Mouse (Mus musculus) forebrain, embryonic 13.5 days (tissue): ENCODE data around the gene Creb1. TPM values are rescaled to one million over a fixed set of nuclear protein-coding genes. Genes with fewer than 3 reads are reported as not detected.

Source experiments
- ATAC-seq: fragments of 200-750 bp; cut with Nextera tagmentation; 2 replicates; pipeline ENCODE4 v1.8.0; 2017
- H3K27ac ChIP-seq: fragments of 300-500 bp; sonication (generic); 2 replicates; pipeline ENCODE4 v1.5.1; 2015; ENCODE audit warnings: inconsistent platforms, mild to moderate bottlenecking, moderate library complexity
- H3K27me3 ChIP-seq: fragments of 300-500 bp; sonication (generic); 2 replicates; pipeline ENCODE4 v1.6.1; 2015; ENCODE audit warnings: mild to moderate bottlenecking, inconsistent platforms
- H3K36me3 ChIP-seq: fragments of 300-500 bp; sonication (generic); 2 replicates; pipeline ENCODE4 v1.6.1; 2015; ENCODE audit warnings: mild to moderate bottlenecking, inconsistent platforms; ENCODE audit not compliant: poor library complexity, severe bottlenecking
- H3K4me1 ChIP-seq: fragments of 300-500 bp; sonication (generic); 2 replicates; pipeline ENCODE4 v1.6.1; 2015; ENCODE audit warnings: inconsistent platforms
- H3K4me2 ChIP-seq: fragments of 300-500 bp; sonication (generic); 2 replicates; pipeline ENCODE4 v1.6.1; 2015; ENCODE audit warnings: inconsistent platforms, mild to moderate bottlenecking, moderate library complexity
- H3K4me3 ChIP-seq: fragments of 300-500 bp; sonication (generic); 2 replicates; pipeline ENCODE4 v1.5.1; 2015; ENCODE audit warnings: mild to moderate bottlenecking, inconsistent platforms
- H3K9ac ChIP-seq: fragments of 300-500 bp; sonication (generic); 2 replicates; pipeline ENCODE4 v1.6.1; 2015; ENCODE audit warnings: mild to moderate bottlenecking, inconsistent platforms
- H3K9me3 ChIP-seq: fragments of 300-500 bp; sonication (generic); replicated peaks from 2 replicates; pipeline ENCODE4 v1.6.1; 2016; ENCODE audit warnings: inconsistent platforms
- WGBS: fragments of 180-500 bp; shearing (Covaris S2); methylation state at CpG from one replicate; pipeline ENCODE4 v1.1.7; 2015; 5-methylcytosine and 5-hydroxymethylcytosine counted together
- polyA plus RNA-seq: library from polyadenylated mRNA; unstranded; fragments of >200 nt; fragmentation: Nextera tagmentation; extraction: Ambion mirVana; gene quantifications from 2 replicates; pipeline ENCODE4 v1.2.1, GENCODE M21; 2015

Creb1 gene
- polyA plus RNA-seq, 1 experiment from 2014 or later = 44.8 TPM

GRCm38 (mm10) chr1:64522637-64523036, 9.8 kb upstream of the Creb1 start:
- no peak overlapping the region for H3K9ac ChIP-seq
- ATAC-seq = no peak
- H3K27me3 ChIP-seq = no peaks in the 10 kb centered on the region
- H3K4me2 ChIP-seq = no peak overlapping the region
- no peaks in the 10 kb centered on the region for H3K9me3 ChIP-seq
- 91% methylated on average over 6 of the region's 6 CpGs for WGBS
- no peak overlapping the region for H3K27ac ChIP-seq
- no peaks in the 10 kb centered on the region for H3K36me3 ChIP-seq
- no peaks in the 10 kb centered on the region for H3K4me1 ChIP-seq
- no peak overlapping the region for H3K4me3 ChIP-seq

GRCm38 (mm10) chr1:64523117-64523516, 9.3 kb upstream of the Creb1 start:
- 73% methylated on average over 1 of the region's 1 CpGs for whole genome bisulfite sequencing
- Histone ChIP-seq H3K4me2 (no peak overlapping the region), H3K9me3 (no peaks in the 10 kb centered on the region), H3K36me3 (no peaks in the 10 kb centered on the region), H3K27ac (no peak overlapping the region), H3K4me3 (no peak overlapping the region), H3K27me3 (no peaks in the 10 kb centered on the region), H3K4me1 (no peaks in the 10 kb centered on the region), H3K9ac (no peak overlapping the region)
- no peak for ATAC-seq

GRCm38 (mm10) chr1:64524661-64525060, 7.8 kb upstream of the Creb1 start:
- 85% methylated on average over 2 of the region's 2 CpGs for WGBS
- Histone ChIP-seq H3K27me3 (no peaks in the 10 kb centered on the region), H3K4me2 (no peak overlapping the region), H3K4me3 (no peak overlapping the region), H3K9ac (no peak overlapping the region), H3K27ac (no peak overlapping the region), H3K4me1 (no peaks in the 10 kb centered on the region), H3K9me3 (0 out of 2 replicates have a peak, but pooled peaks cover 3% of the 10 kb centered on the region), H3K36me3 (no peaks in the 10 kb centered on the region)
- ATAC-seq = no peak

DNA sequence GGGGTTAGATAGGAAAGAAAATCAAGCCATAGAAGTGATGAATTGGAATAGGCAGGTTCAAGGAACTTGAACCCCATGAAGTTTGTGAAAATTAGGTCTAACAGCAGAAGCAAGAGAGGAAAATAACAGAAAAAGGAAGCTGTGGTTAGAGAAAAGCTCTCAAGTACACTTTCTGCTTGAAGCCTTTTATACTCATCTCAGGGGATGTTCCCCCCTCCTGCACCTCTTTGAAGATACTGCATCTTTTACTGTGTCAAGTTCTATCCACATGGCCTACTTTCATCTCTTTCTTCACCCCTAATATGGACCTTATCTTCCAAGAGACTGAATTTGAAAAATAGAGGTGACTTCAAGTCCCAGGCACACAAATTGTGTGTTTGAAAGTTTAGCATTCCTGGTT, 4.8 kb upstream of the Creb1 start:
- H3K36me3 ChIP-seq = no peaks in the 10 kb centered on the region
- 0 out of 2 replicates have a peak, but pooled peaks cover 3% of the 10 kb centered on the region for H3K9me3 ChIP-seq
- peaks cover 10% of the 10 kb centered on the region for H3K4me1 ChIP-seq
- H3K27me3 ChIP-seq = no peaks in the 10 kb centered on the region
- H3K4me2 ChIP-seq = no peak overlapping the region
- ATAC-seq = no peak
- H3K9ac ChIP-seq = no peak overlapping the region
- no peak overlapping the region for H3K4me3 ChIP-seq
- no peak overlapping the region for H3K27ac ChIP-seq

DNA sequence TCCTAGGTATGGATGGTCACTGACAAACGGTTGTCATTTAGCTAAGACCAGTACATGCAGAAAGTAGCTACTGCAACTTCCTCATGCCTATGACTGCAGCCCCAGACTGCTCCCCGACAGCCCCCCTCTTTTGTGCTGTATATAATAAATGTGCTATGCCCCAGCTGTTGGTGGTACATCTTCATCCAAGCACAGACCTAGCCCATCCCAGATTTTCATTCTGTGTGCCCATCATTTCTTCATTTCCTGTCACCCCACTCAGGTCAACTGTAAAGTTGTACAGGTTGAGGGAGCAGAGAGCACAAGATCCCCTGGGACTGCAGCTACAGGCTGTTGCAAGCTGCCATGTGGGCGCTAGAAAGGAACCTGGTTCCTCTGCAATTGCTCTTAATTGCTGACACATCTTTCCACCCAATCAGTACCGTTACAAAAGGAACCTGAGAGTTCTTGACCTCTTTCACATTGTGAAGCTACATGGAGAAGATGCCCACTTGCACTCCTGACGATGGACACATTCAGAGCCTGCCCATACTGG, 2.6 kb upstream of the Creb1 start:
- Histone ChIP-seq H3K36me3 (no peaks in the 10 kb centered on the region), H3K9ac (no peak overlapping the region), H3K4me2 (no peak overlapping the region), H3K4me3 (no peak overlapping the region), H3K27me3 (no peaks in the 10 kb centered on the region), H3K27ac (no peak overlapping the region), H3K9me3 (0 out of 2 replicates have a peak, but pooled peaks cover 3% of the 10 kb centered on the region), H3K4me1 (peaks cover 18% of the 10 kb centered on the region)
- no peak for ATAC-seq
- 84% methylated on average over 5 of the region's 5 CpGs for WGBS

DNA sequence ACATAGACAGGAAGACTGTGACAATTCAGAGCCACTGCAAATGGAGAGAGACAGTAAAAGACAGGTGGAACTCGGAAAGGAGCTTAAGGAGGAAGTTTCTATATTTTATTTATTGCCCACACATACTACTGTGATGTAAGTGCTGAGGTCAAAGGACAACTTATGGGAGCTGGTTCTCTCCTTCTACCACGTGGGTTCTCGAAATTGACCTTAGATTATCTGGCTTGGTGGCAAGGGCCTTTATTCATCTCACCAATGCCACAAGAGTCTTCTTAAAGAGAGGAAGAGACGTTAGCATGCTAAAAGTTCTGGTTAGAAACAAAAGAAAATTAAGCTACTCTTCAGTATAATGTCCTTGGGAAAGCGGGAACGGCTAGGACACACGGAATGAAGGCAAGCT, 897 bp upstream of the Creb1 start:
- H3K27ac ChIP-seq = no peak overlapping the region

GRCm38 (mm10) chr1:64532067-64532523, 350 bp upstream of the Creb1 start:
- peak; percentile 70 for ATAC-seq
- 0% methylated on average over 34 of the region's 34 CpGs for WGBS

More for the DNA sequence above, 897 bp upstream of the Creb1 start:
- WGBS = 20% methylated on average over 7 of the region's 7 CpGs
- no peaks in the 10 kb centered on the region for H3K27me3 ChIP-seq
- peak overlapping the region; percentile 87 for H3K9ac ChIP-seq
- 0 out of 2 replicates have a peak, but pooled peaks cover 2% of the 10 kb centered on the region for H3K36me3 ChIP-seq
- 0 out of 2 replicates have a peak, but pooled peaks cover 3% of the 10 kb centered on the region for H3K9me3 ChIP-seq
- ATAC-seq = no peak
- H3K4me1 ChIP-seq = peaks cover 34% of the 10 kb centered on the region
- peak overlapping the region; percentile 90 for H3K4me3 ChIP-seq
- H3K4me2 ChIP-seq = peak overlapping the region; percentile 78

DNA sequence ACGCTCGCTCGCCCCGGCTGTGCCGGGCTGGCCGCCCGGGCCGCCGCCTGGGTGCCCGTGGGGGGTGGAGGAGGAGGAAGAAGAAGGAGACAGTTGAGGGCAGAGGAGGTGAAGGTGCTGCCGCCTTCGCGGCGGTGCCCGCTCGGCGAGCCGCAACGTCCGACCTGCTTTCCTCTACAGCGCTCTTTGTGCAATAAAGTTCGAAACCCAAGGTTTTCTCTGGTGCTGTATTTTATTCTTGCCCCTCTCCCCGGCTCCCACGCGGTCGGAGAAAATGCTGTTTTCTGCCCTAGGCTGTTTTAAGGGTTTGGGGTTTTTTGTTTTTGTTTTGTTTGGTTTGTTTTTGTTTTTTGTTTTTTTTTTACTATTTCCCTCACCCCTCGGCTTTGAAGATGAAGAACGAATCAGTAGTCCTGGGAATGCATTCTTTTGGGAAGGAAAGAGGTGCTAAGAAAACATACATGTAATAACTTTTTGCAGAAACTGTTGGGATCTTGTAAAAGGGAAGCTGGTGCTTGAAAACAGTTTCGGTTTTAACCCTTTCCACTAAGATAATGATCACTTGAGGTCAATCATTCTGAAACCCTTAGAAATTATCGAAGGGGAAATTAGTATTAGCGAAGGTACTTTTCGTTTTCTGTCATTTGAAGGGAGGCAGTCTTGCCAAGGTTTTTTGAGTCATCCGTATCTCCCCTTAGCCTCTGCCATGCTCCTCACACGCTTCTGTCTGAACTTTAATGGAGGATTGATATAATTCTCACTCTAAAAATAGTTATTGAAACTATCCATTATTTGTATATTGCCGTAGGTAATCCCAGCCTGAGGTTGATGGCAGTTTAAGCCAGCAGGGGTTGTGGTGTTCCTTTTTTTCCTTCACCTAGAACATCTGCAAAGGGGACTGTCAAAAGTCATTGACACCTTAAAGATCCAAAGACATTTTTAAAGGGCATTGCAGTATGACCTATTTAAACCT, 1.3 kb downstream of the Creb1 start:
- ATAC-seq = no peak

More at GRCm38 (mm10) chr1:64532067-64532523, 350 bp upstream of the Creb1 start:
- Histone ChIP-seq H3K4me1 (peaks cover 34% of the 10 kb centered on the region), H3K27me3 (no peaks in the 10 kb centered on the region), H3K4me2 (peak overlapping the region; percentile 78), H3K9ac (peak overlapping the region; percentile 87), H3K36me3 (0 out of 2 replicates have a peak, but pooled peaks cover 2% of the 10 kb centered on the region), H3K4me3 (peak overlapping the region; percentile 90), H3K9me3 (0 out of 2 replicates have a peak, but pooled peaks cover 3% of the 10 kb centered on the region), H3K27ac (peak overlapping the region; percentile 100)

DNA sequence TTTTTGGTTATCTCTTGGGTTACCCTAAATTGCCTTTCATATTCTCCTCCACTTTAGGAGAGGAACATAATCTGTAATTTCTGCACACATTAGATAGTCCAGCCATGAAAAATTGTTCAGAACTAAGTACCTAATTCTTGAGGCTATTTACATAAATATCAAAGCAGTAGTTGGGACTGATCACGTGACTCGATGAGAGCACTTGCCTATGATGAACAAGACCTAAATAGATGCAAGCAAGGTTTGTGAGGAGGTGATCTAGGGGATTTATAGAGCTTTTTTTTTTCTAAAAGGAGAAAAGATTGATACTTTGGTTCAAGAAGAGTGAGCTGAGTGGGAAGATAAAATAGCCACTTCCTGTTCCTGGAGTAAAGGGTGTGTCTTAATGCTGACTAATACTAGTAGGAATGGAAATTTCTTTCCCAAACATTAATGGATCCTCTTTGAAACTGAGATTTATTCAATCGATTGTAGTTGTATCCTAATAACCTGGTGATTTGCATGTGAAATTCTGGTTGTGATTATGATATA, 6.5 kb downstream of the Creb1 start:
- Histone ChIP-seq H3K36me3 (0 out of 2 replicates have a peak, but pooled peaks cover 2% of the 10 kb centered on the region), H3K27ac (no peak overlapping the region), H3K27me3 (no peaks in the 10 kb centered on the region), H3K4me1 (peaks cover 36% of the 10 kb centered on the region), H3K9ac (no peak overlapping the region), H3K9me3 (no peaks in the 10 kb centered on the region), H3K4me3 (no peak overlapping the region), H3K4me2 (no peak overlapping the region)
- WGBS = 94% methylated on average over 3 of the region's 3 CpGs
- no peak for ATAC-seq

More for the DNA sequence above, 1.3 kb downstream of the Creb1 start:
- Histone ChIP-seq H3K9ac (peak overlapping the region; percentile 99), H3K27me3 (no peaks in the 10 kb centered on the region), H3K4me2 (peak overlapping the region; percentile 68), H3K4me3 (peak overlapping the region; percentile 90), H3K9me3 (no peaks in the 10 kb centered on the region), H3K4me1 (peaks cover 46% of the 10 kb centered on the region), H3K36me3 (0 out of 2 replicates have a peak, but pooled peaks cover 2% of the 10 kb centered on the region), H3K27ac (peak overlapping the region; percentile 100)
- WGBS = under 1% methylated on average over 25 of the region's 35 CpGs

DNA sequence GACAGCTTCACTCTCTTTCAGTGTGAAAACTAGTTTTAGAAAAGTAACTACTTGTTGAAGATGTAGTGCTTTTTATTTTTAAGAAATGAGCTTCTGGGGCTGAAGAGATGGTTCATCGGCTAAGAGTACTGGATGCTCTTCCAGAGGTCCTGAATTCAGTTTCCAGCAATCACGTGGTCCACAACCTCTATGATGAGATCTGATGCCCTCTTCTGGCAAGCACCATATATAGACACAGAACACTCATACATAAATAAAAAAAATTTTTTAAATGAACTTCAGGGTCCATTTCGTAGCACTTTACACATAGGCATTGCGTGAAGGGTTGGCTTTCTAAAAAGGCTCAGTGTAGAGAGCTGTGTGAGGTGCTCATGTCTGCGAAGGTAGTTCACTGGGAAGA, 11.3 kb downstream of the Creb1 start:
- Histone ChIP-seq H3K9me3 (no peaks in the 10 kb centered on the region), H3K9ac (no peak overlapping the region)

DNA sequence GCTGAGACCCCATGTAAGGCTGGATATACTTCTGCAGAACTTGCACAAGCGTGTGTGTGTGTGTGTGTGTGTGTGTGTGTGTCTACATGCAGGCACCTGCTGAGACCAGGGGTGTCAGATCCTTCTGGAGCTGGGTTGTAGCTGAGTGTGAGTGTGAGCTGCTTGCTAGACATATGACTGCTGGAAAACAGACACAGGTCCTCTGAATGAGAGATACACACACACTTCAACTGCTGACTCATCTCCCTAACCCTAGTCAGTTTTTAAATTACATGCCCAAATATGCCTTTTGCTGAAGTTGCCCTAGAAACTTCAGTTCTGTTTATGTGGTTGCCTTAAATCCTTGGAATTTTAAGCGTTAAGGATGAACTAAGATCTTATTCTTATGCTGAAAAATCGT, 13.6 kb downstream of the Creb1 start:
- Histone ChIP-seq H3K9ac (no peak overlapping the region), H3K9me3 (no peaks in the 10 kb centered on the region), H3K27ac (no peak overlapping the region), H3K4me2 (no peak overlapping the region), H3K4me3 (no peak overlapping the region), H3K4me1 (no peaks in the 10 kb centered on the region), H3K27me3 (no peaks in the 10 kb centered on the region), H3K36me3 (no peaks in the 10 kb centered on the region)
- 91% methylated on average over 3 of the region's 3 CpGs for WGBS
- ATAC-seq = no peak

More for the DNA sequence above, 11.3 kb downstream of the Creb1 start:
- H3K27me3 ChIP-seq = no peaks in the 10 kb centered on the region
- no peak overlapping the region for H3K27ac ChIP-seq
- no peaks in the 10 kb centered on the region for H3K4me1 ChIP-seq
- no peak overlapping the region for H3K4me3 ChIP-seq
- ATAC-seq = no peak
- WGBS = 84% methylated on average over 5 of the region's 5 CpGs
- no peaks in the 10 kb centered on the region for H3K36me3 ChIP-seq
- no peak overlapping the region for H3K4me2 ChIP-seq

- Histone ChIP-seq H3K4me3 (no peak overlapping the region), H3K9ac (no peak overlapping the region), H3K36me3 (peaks cover 17% of the 10 kb centered on the region), H3K9me3 (no peaks in the 10 kb centered on the region), H3K27me3 (no peaks in the 10 kb centered on the region), H3K4me1 (no peaks in the 10 kb centered on the region), H3K27ac (no peak overlapping the region), H3K4me2 (no peak overlapping the region)
- no peak for ATAC-seq
- 95% methylated on average over 2 of the region's 2 CpGs for WGBS
Observed at GRCm38 (mm10) chr1:64549380-64549779, 16.9 kb downstream of the Creb1 start.
